Mouse (Mus musculus): ENCODE measurements around the gene Prdx6b. TPM values are rescaled to one million over a fixed set of nuclear protein-coding genes. Genes with fewer than 3 reads are reported as not detected.

Gene Prdx6b
- polyA plus RNA-seq, 1 experiment from 2014 or later = not detected

- H3K27me3 ChIP-seq (ENCODE audit: insufficient read depth, low read length) = no peaks in the 10 kb centered on the region
- no peak overlapping the region for H3K9ac ChIP-seq (ENCODE audit: low read depth, low read length)
- no peaks in the 10 kb centered on the region for H3K36me3 ChIP-seq (ENCODE audit: insufficient read depth, low read length)
- no peak for TF ChIP-seq CTCF (IDR thresholded peaks at IDR 0.05; ENCODE audit: low read depth)
- ATAC-seq (replicated peaks; ENCODE audit: low FRiP score, low read depth) = no peak
- peak; percentile 33 for DNase-seq (ENCODE audit: low spot score)
- no peak overlapping the region for H3K4me3 ChIP-seq (replicated peaks; ENCODE audit: low read depth, low read length)
- H3K9me3 ChIP-seq (replicated peaks; ENCODE audit: low read length) = no peaks in the 10 kb centered on the region
- no peak overlapping the region for H3K4me2 ChIP-seq (ENCODE audit: low read length)
- H3K27ac ChIP-seq = no peak overlapping the region
- no peaks in the 10 kb centered on the region for H3K4me1 ChIP-seq (replicated peaks; ENCODE audit: insufficient read depth, low read length)
- 74% methylated on average over 4 of the region's 4 CpGs for WGBS
Measured at GRCm38 (mm10) chr2:80300806-80301205, 8.5 kb downstream of the Prdx6b start.

- no peak for ATAC-seq (replicated peaks; ENCODE audit: low FRiP score, low read depth)
- TF ChIP-seq CTCF (IDR thresholded peaks at IDR 0.05; ENCODE audit: low read depth) = no peak
- no peaks in the 10 kb centered on the region for H3K9me3 ChIP-seq (replicated peaks; ENCODE audit: low read length)
Measured at GRCm38 (mm10) chr2:80303957-80304356, 11.7 kb downstream of the Prdx6b start.

GRCm38 (mm10) chr2:80307701-80308100 lies 15.4 kb downstream of the Prdx6b start:
- Histone ChIP-seq H3K4me2 (ENCODE audit: low read length) (no peak overlapping the region), H3K9ac (ENCODE audit: low read depth, low read length) (no peak overlapping the region), H3K9me3 (replicated peaks; ENCODE audit: low read length) (no peaks in the 10 kb centered on the region), H3K4me1 (replicated peaks; ENCODE audit: insufficient read depth, low read length) (no peaks in the 10 kb centered on the region), H3K27me3 (ENCODE audit: insufficient read depth, low read length) (no peaks in the 10 kb centered on the region), H3K36me3 (ENCODE audit: insufficient read depth, low read length) (no peaks in the 10 kb centered on the region), H3K27ac (no peak overlapping the region), H3K4me3 (replicated peaks; ENCODE audit: low read depth, low read length) (no peak overlapping the region)
- WGBS = 93% methylated on average over 3 of the region's 3 CpGs
- ATAC-seq (replicated peaks; ENCODE audit: low FRiP score, low read depth) (no peak), DNase-seq (ENCODE audit: low spot score) (no peak)
- TF ChIP-seq CTCF (IDR thresholded peaks at IDR 0.05; ENCODE audit: low read depth) = no peak

More at GRCm38 (mm10) chr2:80303957-80304356, 11.7 kb downstream of the Prdx6b start:
- Histone ChIP-seq H3K4me2 (ENCODE audit: low read length) (no peak overlapping the region), H3K27ac (no peak overlapping the region), H3K27me3 (ENCODE audit: insufficient read depth, low read length) (no peaks in the 10 kb centered on the region), H3K4me1 (replicated peaks; ENCODE audit: insufficient read depth, low read length) (no peaks in the 10 kb centered on the region), H3K9ac (ENCODE audit: low read depth, low read length) (no peak overlapping the region), H3K36me3 (ENCODE audit: insufficient read depth, low read length) (no peaks in the 10 kb centered on the region), H3K4me3 (replicated peaks; ENCODE audit: low read depth, low read length) (no peak overlapping the region)
- 90% methylated on average over 2 of the region's 2 CpGs for WGBS
- no peak for DNase-seq (ENCODE audit: low spot score)

GRCm38 (mm10) chr2:80309775-80310174 lies 17.5 kb downstream of the Prdx6b start:
- Histone ChIP-seq H3K4me3 (replicated peaks; ENCODE audit: low read depth, low read length) (no peak overlapping the region), H3K4me2 (ENCODE audit: low read length) (no peak overlapping the region), H3K9ac (ENCODE audit: low read depth, low read length) (no peak overlapping the region), H3K9me3 (replicated peaks; ENCODE audit: low read length) (no peaks in the 10 kb centered on the region), H3K36me3 (ENCODE audit: insufficient read depth, low read length) (no peaks in the 10 kb centered on the region), H3K27ac (no peak overlapping the region), H3K4me1 (replicated peaks; ENCODE audit: insufficient read depth, low read length) (no peaks in the 10 kb centered on the region), H3K27me3 (ENCODE audit: insufficient read depth, low read length) (no peaks in the 10 kb centered on the region)
- TF ChIP-seq CTCF (IDR thresholded peaks at IDR 0.05; ENCODE audit: low read depth) = no peak
- no peak for ATAC-seq (replicated peaks; ENCODE audit: low FRiP score, low read depth)
- WGBS = 72% methylated on average over 4 of the region's 4 CpGs
- no peak for DNase-seq (ENCODE audit: low spot score)

- no peaks in the 10 kb centered on the region for H3K36me3 ChIP-seq (ENCODE audit: insufficient read depth, low read length)
- ATAC-seq (replicated peaks; ENCODE audit: low FRiP score, low read depth) (no peak), DNase-seq (ENCODE audit: low spot score) (no peak)
- H3K9me3 ChIP-seq (replicated peaks; ENCODE audit: low read length) = no peaks in the 10 kb centered on the region
- H3K27ac ChIP-seq = no peak overlapping the region
- H3K4me2 ChIP-seq (ENCODE audit: low read length) = no peak overlapping the region
- H3K27me3 ChIP-seq (ENCODE audit: insufficient read depth, low read length) = no peaks in the 10 kb centered on the region
- WGBS = 57% methylated on average over 4 of the region's 4 CpGs
- H3K4me3 ChIP-seq (replicated peaks; ENCODE audit: low read depth, low read length) = no peak overlapping the region
- no peak for TF ChIP-seq CTCF (IDR thresholded peaks at IDR 0.05; ENCODE audit: low read depth)
- H3K9ac ChIP-seq (ENCODE audit: low read depth, low read length) = no peak overlapping the region
- no peaks in the 10 kb centered on the region for H3K4me1 ChIP-seq (replicated peaks; ENCODE audit: insufficient read depth, low read length)
Measured at GRCm38 (mm10) chr2:80310772-80311171, 18.5 kb downstream of the Prdx6b start.

- WGBS = 69% methylated on average over 4 of the region's 4 CpGs
- Histone ChIP-seq H3K9me3 (replicated peaks; ENCODE audit: low read length) (no peaks in the 10 kb centered on the region), H3K9ac (ENCODE audit: low read depth, low read length) (no peak overlapping the region), H3K4me1 (replicated peaks; ENCODE audit: insufficient read depth, low read length) (0 out of 2 replicates have a peak, but pooled peaks cover 4% of the 10 kb centered on the region), H3K36me3 (ENCODE audit: insufficient read depth, low read length) (no peaks in the 10 kb centered on the region), H3K27ac (no peak overlapping the region), H3K4me2 (ENCODE audit: low read length) (no peak overlapping the region), H3K27me3 (ENCODE audit: insufficient read depth, low read length) (no peaks in the 10 kb centered on the region), H3K4me3 (replicated peaks; ENCODE audit: low read depth, low read length) (no peak overlapping the region)
- no peak for ATAC-seq (replicated peaks; ENCODE audit: low FRiP score, low read depth)
- no peak for DNase-seq (ENCODE audit: low spot score)
- no peak for TF ChIP-seq CTCF (IDR thresholded peaks at IDR 0.05; ENCODE audit: low read depth)
Measured at GRCm38 (mm10) chr2:80311350-80311749, 19.1 kb downstream of the Prdx6b start.

GRCm38 (mm10) chr2:80314201-80314600 lies 21.9 kb downstream of the Prdx6b start:
- Histone ChIP-seq H3K36me3 (ENCODE audit: insufficient read depth, low read length) (no peaks in the 10 kb centered on the region), H3K4me1 (replicated peaks; ENCODE audit: insufficient read depth, low read length) (0 out of 2 replicates have a peak, but pooled peaks cover 6% of the 10 kb centered on the region), H3K27me3 (ENCODE audit: insufficient read depth, low read length) (no peaks in the 10 kb centered on the region), H3K4me2 (ENCODE audit: low read length) (peak overlapping the region; percentile 70; the same call in 1 of the 2 replicates), H3K27ac (no peak overlapping the region), H3K9ac (ENCODE audit: low read depth, low read length) (no peak overlapping the region), H3K4me3 (replicated peaks; ENCODE audit: low read depth, low read length) (no peak overlapping the region), H3K9me3 (replicated peaks; ENCODE audit: low read length) (no peaks in the 10 kb centered on the region)
- 21% methylated on average over 1 of the region's 1 CpGs for WGBS
- DNase-seq (ENCODE audit: low spot score) = no peak
- no peak for TF ChIP-seq CTCF (IDR thresholded peaks at IDR 0.05; ENCODE audit: low read depth)
- ATAC-seq (replicated peaks; ENCODE audit: low FRiP score, low read depth) = no peak
